Mouse (Mus musculus) T-helper 2 cell (primary cell): ENCODE measurements at regions not wholly inside any gene's neighbourhood (a gene's known extent, or its start where the extent isn't known, plus 50 kb on each side); places are given as distances from the start of the nearest gene placed in this dataset.

ENCODE experiments used
- in situ Hi-C: fragments of 300-600 bp; cut with MboI, MseI; formaldehyde crosslinking; loops from one replicate; pipeline ENCODE4 v1.15.1; 2025; ENCODE audit warnings: high pct_unique_total_duplicates

- in situ Hi-C loops, result no loop called here
These were observed 90.1 kb upstream of the Ssbp2 start for GRCm38 (mm10) chr13:91370021-91370420.

- in situ Hi-C loops, result no loop called here
These were observed 89.6 kb upstream of the Ssbp2 start for GRCm38 (mm10) chr13:91370441-91370840.

- in situ Hi-C loops, result no loop called here
These were observed 89.0 kb upstream of the Ssbp2 start for GRCm38 (mm10) chr13:91370886-91371595.

- in situ Hi-C loops, result no loop called here
These were observed 88.5 kb upstream of the Ssbp2 start for GRCm38 (mm10) chr13:91371596-91371987.

- in situ Hi-C loops, result no loop called here
These were observed 87.8 kb upstream of the Ssbp2 start for GRCm38 (mm10) chr13:91372130-91372875.

- in situ Hi-C loops, result no loop called here
These were observed 85.9 kb upstream of the Ssbp2 start for GRCm38 (mm10) chr13:91374141-91374540.

GRCm38 (mm10) chr13:91376556-91376955 lies 83.5 kb upstream of the Ssbp2 start:
- in situ Hi-C loops, result loop anchor here (5.0 kb wide), 1 partner anchor 81 kb away; no protein-coding TSS in a partner anchor

- in situ Hi-C loops, result loop anchor here (5.0 kb wide), 1 partner anchor 80 kb away; no protein-coding TSS in a partner anchor
These were observed 82.7 kb upstream of the Ssbp2 start for GRCm38 (mm10) chr13:91377428-91377827.

GRCm38 (mm10) chr13:91377972-91378371 lies 82.1 kb upstream of the Ssbp2 start:
- in situ Hi-C loops, result loop anchor here (5.0 kb wide), 1 partner anchor 79 kb away; no protein-coding TSS in a partner anchor

- in situ Hi-C loops, result no loop called here
These were observed 74.7 kb upstream of the Ssbp2 start for GRCm38 (mm10) chr13:91385393-91385792.

- in situ Hi-C loops, result no loop called here
These were observed 72.2 kb upstream of the Ssbp2 start for GRCm38 (mm10) chr13:91387913-91388312.

- in situ Hi-C loops, result no loop called here
These were observed 56.5 kb upstream of the Ssbp2 start for GRCm38 (mm10) chr13:91403632-91404031.

- in situ Hi-C loops, result no loop called here
These were observed 55.1 kb upstream of the Ssbp2 start for GRCm38 (mm10) chr13:91405027-91405426.

- in situ Hi-C loops, result no loop called here
These were observed 50.0 kb upstream of the Ssbp2 start for GRCm38 (mm10) chr13:91410116-91410515.
